Mouse (Mus musculus) embryonic facial prominence, embryonic 12.5 days (tissue): ENCODE data around the gene 4430402I18Rik. TPM values are rescaled to one million over a fixed set of nuclear protein-coding genes. Genes with fewer than 3 reads are reported as not detected.

Source experiments
- ATAC-seq: fragments of 200-750 bp; cut with Nextera tagmentation; 2 replicates; pipeline ENCODE4 v1.8.0; 2017; ENCODE audit not compliant: insufficient number of reproducible peaks, insufficient read depth, low FRiP score, low TSS enrichment
- H3K27ac ChIP-seq: fragments of 300-500 bp; sonication (generic); 2 replicates; pipeline ENCODE4 v1.5.1; 2016; ENCODE audit warnings: mild to moderate bottlenecking
- H3K27me3 ChIP-seq: fragments of 300-500 bp; sonication (generic); 2 replicates; pipeline ENCODE4 v1.6.1; 2016; ENCODE audit warnings: mild to moderate bottlenecking, moderate library complexity
- H3K36me3 ChIP-seq: fragments of 300-500 bp; sonication (generic); 2 replicates; pipeline ENCODE4 v1.6.1; 2016; ENCODE audit warnings: mild to moderate bottlenecking
- H3K4me1 ChIP-seq: fragments of 300-500 bp; sonication (generic); 2 replicates; pipeline ENCODE4 v1.6.1; 2016
- H3K4me2 ChIP-seq: fragments of 300-500 bp; sonication (generic); replicated peaks from 2 replicates; pipeline ENCODE4 v1.6.1; 2016; ENCODE audit warnings: mild to moderate bottlenecking, moderate library complexity
- H3K4me3 ChIP-seq: fragments of 300-500 bp; sonication (generic); 2 replicates; pipeline ENCODE4 v1.5.1; 2016; ENCODE audit warnings: mild to moderate bottlenecking
- H3K9ac ChIP-seq: fragments of 300-500 bp; sonication (generic); 2 replicates; pipeline ENCODE4 v1.6.1; 2016; ENCODE audit warnings: mild to moderate bottlenecking, moderate library complexity
- H3K9me3 ChIP-seq: fragments of 300-500 bp; sonication (generic); 2 replicates; pipeline ENCODE4 v1.6.1; 2016; ENCODE audit warnings: mild to moderate bottlenecking, moderate library complexity
- WGBS: fragments of 180-500 bp; shearing (Covaris S2); methylation state at CpG from one replicate; pipeline ENCODE4 v1.1.7; 2016; 5-methylcytosine and 5-hydroxymethylcytosine counted together
- polyA plus RNA-seq: library from polyadenylated mRNA; unstranded; fragments of >200 nt; fragmentation: Nextera tagmentation; extraction: Ambion mirVana; gene quantifications from 2 replicates; pipeline ENCODE4 v1.2.1, GENCODE M21; 2016

The 4430402I18Rik gene
- polyA plus RNA-seq, 1 experiment from 2014 or later, result 0.26 TPM

GRCm38 (mm10) chr19:28917839-28918238 lies 49.8 kb downstream of the 4430402I18Rik start:
- H3K4me3 ChIP-seq, result no peak overlapping the region
- no peaks in the 10 kb centered on the region for H3K27me3 ChIP-seq
- no peaks in the 10 kb centered on the region for H3K9me3 ChIP-seq
- no peak overlapping the region for H3K9ac ChIP-seq
- H3K4me2 ChIP-seq, result no peak overlapping the region
- H3K27ac ChIP-seq, result no peak overlapping the region
- no peak for ATAC-seq
- H3K4me1 ChIP-seq, result 0 out of 2 replicates have a peak, but pooled peaks cover 3% of the 10 kb centered on the region
- no peaks in the 10 kb centered on the region for H3K36me3 ChIP-seq
- WGBS, result 85% methylated on average over 5 of the region's 5 CpGs

- 58% methylated on average over 4 of the region's 4 CpGs for WGBS
- no peak overlapping the region for H3K9ac ChIP-seq
- no peaks in the 10 kb centered on the region for H3K36me3 ChIP-seq
- H3K27me3 ChIP-seq, result no peaks in the 10 kb centered on the region
- H3K4me3 ChIP-seq, result no peak overlapping the region
- no peaks in the 10 kb centered on the region for H3K9me3 ChIP-seq
- H3K4me2 ChIP-seq, result no peak overlapping the region
- ATAC-seq, result no peak
- H3K4me1 ChIP-seq, result 0 out of 2 replicates have a peak, but pooled peaks cover 3% of the 10 kb centered on the region
- H3K27ac ChIP-seq, result no peak overlapping the region
Measured at GRCm38 (mm10) chr19:28916492-28916891, 51.1 kb downstream of the 4430402I18Rik start.

GRCm38 (mm10) chr19:28915602-28916250 lies 51.9 kb downstream of the 4430402I18Rik start:
- WGBS, result 75% methylated on average over 2 of the region's 2 CpGs
- H3K9ac ChIP-seq, result no peak overlapping the region
- no peaks in the 10 kb centered on the region for H3K27me3 ChIP-seq
- no peak overlapping the region for H3K27ac ChIP-seq
- ATAC-seq, result no peak
- H3K36me3 ChIP-seq, result no peaks in the 10 kb centered on the region
- no peaks in the 10 kb centered on the region for H3K9me3 ChIP-seq
- H3K4me1 ChIP-seq, result 0 out of 2 replicates have a peak, but pooled peaks cover 3% of the 10 kb centered on the region
- no peak overlapping the region for H3K4me2 ChIP-seq
- H3K4me3 ChIP-seq, result no peak overlapping the region

GRCm38 (mm10) chr19:28914598-28914997 lies 53.0 kb downstream of the 4430402I18Rik start:
- 81% methylated on average over 6 of the region's 6 CpGs for WGBS

GRCm38 (mm10) chr19:28908693-28909092 lies 58.9 kb downstream of the 4430402I18Rik start:
- Histone ChIP-seq H3K4me3 (no peak overlapping the region), H3K27ac (no peak overlapping the region), H3K9ac (no peak overlapping the region), H3K9me3 (no peaks in the 10 kb centered on the region), H3K27me3 (no peaks in the 10 kb centered on the region), H3K4me2 (no peak overlapping the region), H3K36me3 (no peaks in the 10 kb centered on the region), H3K4me1 (peaks cover 17% of the 10 kb centered on the region)
- WGBS, result 53% methylated on average over 9 of the region's 9 CpGs
- no peak for ATAC-seq

More at GRCm38 (mm10) chr19:28914598-28914997, 53.0 kb downstream of the 4430402I18Rik start:
- Histone ChIP-seq H3K9me3 (no peaks in the 10 kb centered on the region), H3K4me3 (no peak overlapping the region), H3K4me1 (0 out of 2 replicates have a peak, but pooled peaks cover 3% of the 10 kb centered on the region), H3K27me3 (no peaks in the 10 kb centered on the region), H3K9ac (no peak overlapping the region), H3K27ac (no peak overlapping the region), H3K4me2 (no peak overlapping the region), H3K36me3 (no peaks in the 10 kb centered on the region)
- no peak for ATAC-seq

- no peak overlapping the region for H3K27ac ChIP-seq
- no peaks in the 10 kb centered on the region for H3K36me3 ChIP-seq
- H3K4me2 ChIP-seq, result no peak overlapping the region
- H3K4me3 ChIP-seq, result no peak overlapping the region
- H3K27me3 ChIP-seq, result no peaks in the 10 kb centered on the region
- 12% methylated on average over 4 of the region's 4 CpGs for WGBS
- H3K4me1 ChIP-seq, result peaks cover 20% of the 10 kb centered on the region
- H3K9me3 ChIP-seq, result no peaks in the 10 kb centered on the region
- H3K9ac ChIP-seq, result no peak overlapping the region
- ATAC-seq, result no peak
Measured at GRCm38 (mm10) chr19:28908186-28908585, 59.4 kb downstream of the 4430402I18Rik start.

GRCm38 (mm10) chr19:28903536-28904119 lies 64.0 kb downstream of the 4430402I18Rik start:
- WGBS, result 85% methylated on average over 8 of the region's 8 CpGs

GRCm38 (mm10) chr19:28902806-28903205 lies 64.8 kb downstream of the 4430402I18Rik start:
- no peak for ATAC-seq
- peaks cover 11% of the 10 kb centered on the region; the same call in 1 of the 2 replicates for H3K4me1 ChIP-seq
- H3K4me2 ChIP-seq, result no peak overlapping the region
- H3K4me3 ChIP-seq, result no peak overlapping the region
- H3K9ac ChIP-seq, result no peak overlapping the region
- no peaks in the 10 kb centered on the region for H3K9me3 ChIP-seq
- no peaks in the 10 kb centered on the region for H3K27me3 ChIP-seq
- no peaks in the 10 kb centered on the region for H3K36me3 ChIP-seq
- no peak overlapping the region for H3K27ac ChIP-seq
- WGBS, result 74% methylated on average over 4 of the region's 4 CpGs

More at GRCm38 (mm10) chr19:28903536-28904119, 64.0 kb downstream of the 4430402I18Rik start:
- ATAC-seq, result no peak
- Histone ChIP-seq H3K4me2 (no peak overlapping the region), H3K36me3 (no peaks in the 10 kb centered on the region), H3K9ac (no peak overlapping the region), H3K4me1 (peaks cover 18% of the 10 kb centered on the region), H3K27me3 (no peaks in the 10 kb centered on the region), H3K27ac (no peak overlapping the region), H3K4me3 (no peak overlapping the region), H3K9me3 (no peaks in the 10 kb centered on the region)

- Histone ChIP-seq H3K9me3 (no peaks in the 10 kb centered on the region), H3K27me3 (no peaks in the 10 kb centered on the region), H3K4me3 (no peak overlapping the region), H3K4me1 (peaks cover 5% of the 10 kb centered on the region; the same call in 1 of the 2 replicates), H3K9ac (no peak overlapping the region), H3K27ac (no peak overlapping the region), H3K4me2 (no peak overlapping the region), H3K36me3 (no peaks in the 10 kb centered on the region)
- no peak for ATAC-seq
- 42% methylated on average over 2 of the region's 2 CpGs for WGBS
Measured at GRCm38 (mm10) chr19:28902111-28902510, 65.5 kb downstream of the 4430402I18Rik start.

GRCm38 (mm10) chr19:28900771-28901170 lies 66.8 kb downstream of the 4430402I18Rik start:
- WGBS, result 90% methylated on average over 2 of the region's 2 CpGs
- Histone ChIP-seq H3K36me3 (no peaks in the 10 kb centered on the region), H3K9me3 (no peaks in the 10 kb centered on the region), H3K4me3 (no peak overlapping the region), H3K4me2 (no peak overlapping the region), H3K9ac (no peak overlapping the region), H3K27ac (no peak overlapping the region), H3K4me1 (peaks cover 3% of the 10 kb centered on the region; the same call in 1 of the 2 replicates), H3K27me3 (no peaks in the 10 kb centered on the region)
- no peak for ATAC-seq

GRCm38 (mm10) chr19:28897497-28897896 lies 70.1 kb downstream of the 4430402I18Rik start:
- Histone ChIP-seq H3K9me3 (no peaks in the 10 kb centered on the region), H3K4me2 (no peak overlapping the region), H3K4me3 (no peak overlapping the region), H3K27ac (no peak overlapping the region), H3K9ac (no peak overlapping the region), H3K36me3 (no peaks in the 10 kb centered on the region), H3K27me3 (no peaks in the 10 kb centered on the region), H3K4me1 (no peaks in the 10 kb centered on the region)
- ATAC-seq, result no peak
- WGBS, result 85% methylated on average over 9 of the region's 9 CpGs

- Histone ChIP-seq H3K9ac (no peak overlapping the region), H3K4me2 (no peak overlapping the region), H3K4me1 (no peaks in the 10 kb centered on the region), H3K36me3 (no peaks in the 10 kb centered on the region), H3K9me3 (no peaks in the 10 kb centered on the region), H3K4me3 (no peak overlapping the region), H3K27ac (no peak overlapping the region), H3K27me3 (no peaks in the 10 kb centered on the region)
- whole genome bisulfite sequencing, result 68% methylated on average over 1 of the region's 1 CpGs
- no peak for ATAC-seq
Measured at GRCm38 (mm10) chr19:28896639-28897038, 71.0 kb downstream of the 4430402I18Rik start.
